Mouse (Mus musculus): Measurements from ENCODE around the gene Mkrn2.
"Not testable (repeated sequence)": the region's sequence is repeated elsewhere in the genome, so short reads cannot be mapped to it uniquely, and the experiment has no call there.

Mkrn2 gene

DNA sequence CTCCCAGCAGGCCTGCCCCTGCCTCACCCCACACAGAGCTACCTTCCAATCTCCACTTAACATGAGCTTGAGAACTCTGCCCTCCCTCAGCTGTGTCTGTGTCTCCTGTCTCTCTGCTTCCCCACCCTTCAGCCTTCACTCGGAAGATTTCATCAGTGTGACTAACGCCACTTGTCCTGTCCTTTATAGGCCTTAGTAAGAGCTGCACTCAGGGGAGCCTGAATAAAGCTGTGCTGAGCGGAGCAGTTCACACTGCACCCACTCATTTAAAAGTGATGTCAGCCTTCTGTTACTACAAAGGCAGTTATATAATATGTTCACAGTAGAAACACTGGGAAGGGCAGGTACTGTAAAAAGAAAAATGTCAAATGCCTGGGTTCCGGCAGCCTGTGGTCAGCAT is 5.7 kb downstream of the Mkrn2 start:
- in situ Hi-C loops (cut with MboI, MseI), result loop anchor here (10.0 kb wide), 1 partner anchor 167 kb away; the partner anchor contains the start of gene Cand2

DNA sequence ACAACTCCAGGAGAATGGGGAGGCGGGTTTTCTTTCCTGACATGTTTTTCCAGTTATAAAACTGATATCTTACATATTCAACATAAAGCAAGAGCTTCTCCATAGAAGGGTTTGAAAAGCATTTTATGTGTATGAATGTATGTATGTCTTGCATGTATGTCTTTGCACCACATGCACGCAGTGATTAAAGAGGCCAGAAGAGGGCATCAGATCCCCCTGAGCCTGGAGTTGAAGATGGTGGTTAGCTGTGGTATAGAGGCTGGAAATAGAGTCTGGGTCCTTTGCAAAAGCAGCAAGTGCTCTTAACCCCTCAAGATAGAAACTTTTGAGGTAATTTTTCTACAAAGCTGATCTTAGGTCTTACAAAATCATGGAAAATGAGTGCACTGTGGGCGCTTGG is 7.4 kb downstream of the Mkrn2 start:
- in situ Hi-C loops (cut with MboI, MseI), result loop anchor here (10.0 kb wide), 1 partner anchor 166 kb away; the partner anchor contains the start of gene Cand2

DNA sequence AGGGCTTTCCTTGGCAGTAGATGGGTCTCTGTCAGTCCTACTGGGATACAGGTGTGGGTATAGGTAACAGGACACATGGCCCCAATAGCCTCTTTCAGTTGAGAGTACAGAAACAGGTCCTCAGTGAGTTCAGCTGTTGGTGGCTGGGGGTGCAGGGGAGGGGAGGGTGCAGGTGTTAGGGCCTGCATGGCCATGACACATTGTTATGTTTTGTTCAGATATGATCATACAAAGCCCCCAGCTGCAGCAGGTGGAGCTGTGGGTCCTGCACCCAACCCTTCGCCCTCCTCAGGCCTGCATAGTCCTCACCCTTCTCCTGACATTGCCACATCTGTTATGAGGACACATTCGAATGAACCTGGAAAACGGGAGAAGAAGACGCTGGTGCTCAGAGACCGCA is 8.6 kb downstream of the Mkrn2 start:
- in situ Hi-C loops (cut with MboI, MseI), result loop anchor here (5.0 kb wide), 1 partner anchor 107 kb away; no protein-coding TSS in a partner anchor

DNA sequence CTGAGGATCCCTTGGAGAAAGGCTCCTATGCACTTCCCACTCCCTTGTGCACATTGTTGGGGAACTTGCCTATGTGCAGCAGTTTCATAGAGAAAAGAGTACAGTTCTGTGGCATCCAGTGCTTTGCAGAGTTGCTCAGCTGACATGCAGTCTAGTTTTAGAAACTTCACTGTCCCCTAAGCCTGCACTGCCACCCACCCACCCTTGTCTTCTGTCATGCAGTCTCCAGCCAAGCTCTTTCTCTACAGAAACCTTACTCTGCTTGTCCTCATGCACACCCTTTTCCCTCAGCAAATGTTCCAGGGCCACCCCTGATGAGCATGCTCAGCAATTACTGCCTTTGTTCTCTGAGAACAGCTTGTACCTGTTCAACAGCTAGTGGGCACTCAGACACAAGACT is 12.1 kb downstream of the Mkrn2 start:
- in situ Hi-C loops (cut with MboI, MseI), result loop anchor here (5.0 kb wide), 1 partner anchor 104 kb away; no protein-coding TSS in a partner anchor

DNA sequence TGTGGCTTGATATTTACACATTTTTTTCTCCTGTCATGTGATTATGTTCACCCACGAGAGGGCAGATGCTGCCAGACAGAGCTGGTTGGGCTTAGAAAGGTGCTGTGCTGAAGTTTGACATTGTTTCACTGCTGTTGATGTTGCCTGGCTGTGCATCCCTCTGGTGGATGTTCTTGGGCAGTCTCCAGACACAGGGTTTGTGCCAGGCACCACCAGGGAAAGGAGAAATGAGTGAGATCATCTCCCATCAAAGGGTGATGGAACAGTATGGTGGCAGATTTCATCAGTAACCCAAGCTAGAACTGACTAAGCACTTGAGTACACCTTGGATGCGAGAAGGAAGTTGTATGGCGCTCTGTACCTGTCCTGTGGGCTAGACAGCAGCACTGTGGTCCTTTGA is 14.3 kb downstream of the Mkrn2 start:
- in situ Hi-C loops (cut with MboI, MseI), result no loop called here

DNA sequence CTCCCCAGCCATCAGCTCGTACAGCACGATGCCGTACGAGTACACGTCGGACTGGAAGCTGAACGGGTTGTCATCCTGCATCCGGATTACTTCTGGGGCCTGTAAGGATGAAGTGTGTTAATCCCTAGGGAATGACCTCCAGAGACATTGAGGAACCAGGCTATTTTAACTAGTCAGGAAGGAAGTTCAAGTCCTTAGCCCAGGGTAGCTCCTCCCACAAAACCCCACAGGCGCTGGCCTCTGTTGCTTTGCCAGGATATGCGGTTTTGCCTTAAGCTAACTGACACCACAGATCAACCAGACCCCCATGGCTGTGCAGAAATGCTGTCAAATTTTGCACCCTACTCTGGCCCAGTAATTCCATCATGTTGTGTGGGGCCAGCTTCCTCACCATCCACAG is 18.1 kb downstream of the Mkrn2 start:
- in situ Hi-C loops (cut with MboI, MseI), result no loop called here

DNA sequence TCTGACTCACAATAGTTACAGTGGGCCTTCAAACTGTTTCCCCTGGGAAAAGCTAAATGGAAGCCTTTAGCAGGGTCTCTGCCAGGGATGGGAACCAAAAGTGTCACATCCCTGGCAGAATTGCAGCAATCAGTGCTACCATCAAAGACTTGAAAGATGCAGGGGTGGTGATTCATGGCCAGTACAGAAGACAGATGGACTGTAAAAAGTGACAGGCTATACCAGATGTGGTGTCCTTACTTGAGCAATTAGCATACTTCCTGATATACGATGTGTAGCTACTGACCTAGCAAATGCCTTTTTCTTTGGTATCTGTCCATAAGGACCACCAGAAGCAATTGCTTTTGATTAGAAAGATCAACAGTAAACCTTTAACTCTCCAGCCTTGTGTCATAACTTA is 19.2 kb downstream of the Mkrn2 start:
- in situ Hi-C loops (cut with MboI, MseI), result no loop called here

DNA sequence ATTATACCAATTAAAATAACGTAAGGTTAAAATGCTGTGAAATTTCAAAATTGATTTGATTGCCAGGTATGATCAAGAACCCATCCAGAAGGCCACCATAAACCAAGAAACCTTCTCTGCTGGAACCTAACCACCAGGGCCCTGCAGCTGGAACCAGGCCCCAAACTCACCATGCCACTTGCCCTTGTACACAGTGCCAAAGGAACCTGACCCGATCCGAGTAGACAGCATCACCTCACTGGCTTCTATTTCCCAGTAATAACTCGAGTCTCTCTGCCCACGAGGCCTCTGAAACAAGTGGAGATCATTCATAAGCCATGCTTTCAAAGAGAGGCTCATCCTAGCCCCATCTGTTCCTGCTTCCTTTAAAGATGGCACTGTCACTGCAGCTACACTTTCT is 24.4 kb downstream of the Mkrn2 start:
- in situ Hi-C loops (cut with MboI, MseI), result no loop called here

DNA sequence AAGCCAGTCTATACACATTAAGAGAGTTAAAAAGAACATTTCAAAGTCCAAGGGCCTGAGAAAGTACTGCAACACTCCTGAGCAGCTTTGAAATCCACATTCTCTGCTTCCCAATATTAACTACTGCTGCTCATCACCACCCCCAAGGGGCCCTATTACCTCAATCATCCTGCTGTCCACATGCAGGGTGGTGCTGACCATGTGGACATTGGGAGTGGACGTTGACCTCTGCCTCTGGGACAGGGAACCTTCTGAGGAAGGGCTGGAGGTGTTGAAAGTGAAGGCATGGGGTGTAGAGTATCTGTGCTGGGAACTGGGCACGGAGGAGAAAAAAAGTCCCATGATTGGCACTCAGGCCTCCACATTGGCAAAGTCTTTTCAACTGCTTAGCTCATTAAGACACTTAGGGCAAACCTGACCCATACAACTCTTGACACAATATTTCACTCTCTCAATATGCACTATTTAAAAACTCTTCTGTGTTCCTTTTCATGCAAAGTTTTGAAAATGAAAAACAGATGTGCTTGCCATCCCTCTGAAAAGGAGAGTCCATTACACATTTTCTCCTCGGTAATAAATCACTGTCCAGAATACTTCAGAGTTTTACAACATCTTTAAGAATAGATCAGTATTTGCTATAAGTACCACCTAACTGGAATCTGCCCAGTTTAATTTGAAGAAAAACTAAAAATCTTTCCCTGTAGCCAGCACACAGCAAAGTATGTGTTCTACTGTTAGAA is 29.5 kb downstream of the Mkrn2 start:
- in situ Hi-C loops (cut with MboI, MseI), result no loop called here

DNA sequence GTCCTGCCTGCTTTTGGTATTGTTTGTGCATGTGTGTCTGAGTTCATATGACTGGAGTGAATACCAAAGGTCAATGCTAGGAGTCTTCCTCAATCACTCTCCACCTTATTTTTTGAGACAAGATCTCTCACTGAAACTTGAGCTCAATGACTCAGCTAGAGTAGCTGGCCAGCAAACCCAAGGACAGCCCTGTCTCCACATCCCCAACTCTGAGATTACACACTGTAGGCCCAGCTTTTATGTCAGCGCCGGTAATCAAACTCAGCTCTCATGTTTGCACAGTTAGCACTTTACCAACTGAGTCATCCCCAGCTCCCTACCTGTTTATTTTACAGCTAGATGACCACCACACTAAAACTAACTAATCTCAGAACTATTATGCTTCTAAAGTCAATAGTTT is 32.3 kb downstream of the Mkrn2 start:
- in situ Hi-C loops (cut with MboI, MseI), result no loop called here

DNA sequence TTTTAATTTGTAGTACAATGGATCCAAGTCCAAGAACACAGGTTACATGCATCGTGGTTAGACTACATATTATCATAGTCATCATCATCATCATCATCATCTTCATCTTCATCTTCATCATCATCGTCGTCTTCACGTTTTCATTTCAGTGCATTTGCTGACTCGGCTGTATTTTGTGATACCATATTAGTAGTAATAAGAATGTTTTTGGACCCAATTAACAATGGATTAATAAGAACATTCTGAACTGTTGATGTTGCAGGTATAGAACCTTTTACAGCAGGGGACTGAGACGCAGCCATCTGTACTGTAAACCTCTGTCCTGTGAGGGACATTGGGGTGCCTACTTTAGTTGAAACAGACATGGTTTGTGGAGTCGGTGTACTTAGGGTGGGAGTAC is 36.5 kb downstream of the Mkrn2 start:
- in situ Hi-C loops (cut with MboI, MseI), result not testable (repeated sequence)

DNA sequence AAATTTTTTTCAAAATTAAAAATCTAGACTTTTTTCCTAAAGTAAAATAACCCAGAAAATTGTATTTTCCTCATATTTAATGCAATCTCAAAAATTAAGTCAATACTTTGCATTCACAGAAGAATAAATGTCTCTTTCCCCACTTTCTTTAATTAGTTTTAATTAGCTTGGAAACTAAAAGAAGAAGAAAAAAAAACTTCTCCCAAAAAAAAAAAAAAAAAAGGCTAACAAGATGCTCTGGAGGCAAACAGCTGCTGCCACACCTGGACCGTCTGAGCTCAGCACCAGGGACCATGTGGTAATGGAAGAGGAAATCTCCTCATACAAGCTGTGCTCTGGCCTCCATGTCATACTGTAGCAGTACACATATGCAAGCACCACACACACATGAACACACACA is 41.6 kb downstream of the Mkrn2 start:
- in situ Hi-C loops (cut with MboI, MseI), result no loop called here

DNA sequence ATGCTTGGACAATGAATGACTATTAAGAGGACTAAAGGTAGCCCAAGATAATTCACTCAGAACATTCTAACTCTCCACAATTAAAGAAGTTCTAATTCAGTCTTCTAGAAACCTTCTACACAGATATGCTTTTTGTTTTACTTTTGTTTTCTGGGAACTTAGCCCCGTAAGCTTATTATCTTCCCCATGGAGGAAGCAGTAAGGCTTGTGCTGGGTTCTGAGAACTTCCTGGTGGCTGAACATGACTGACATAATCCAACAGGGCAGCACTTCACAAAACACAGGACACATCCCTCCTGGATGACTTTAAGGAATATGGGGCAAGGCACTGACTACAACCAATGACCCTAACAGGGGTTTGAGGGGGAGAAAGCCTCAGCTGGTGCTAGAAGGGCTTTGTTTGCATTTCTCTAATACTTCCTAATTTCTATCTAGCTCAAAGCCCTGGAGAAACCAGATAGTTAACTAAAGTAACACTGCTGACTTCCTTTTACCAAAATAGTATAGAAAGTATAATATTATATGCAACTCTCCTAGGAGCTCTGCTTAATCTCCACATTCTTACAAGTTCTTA is 48.2 kb downstream of the Mkrn2 start:
- in situ Hi-C loops (cut with MboI, MseI), result loop anchor here (10.0 kb wide), 1 partner anchor 1705 kb away; no protein-coding TSS in a partner anchor

DNA sequence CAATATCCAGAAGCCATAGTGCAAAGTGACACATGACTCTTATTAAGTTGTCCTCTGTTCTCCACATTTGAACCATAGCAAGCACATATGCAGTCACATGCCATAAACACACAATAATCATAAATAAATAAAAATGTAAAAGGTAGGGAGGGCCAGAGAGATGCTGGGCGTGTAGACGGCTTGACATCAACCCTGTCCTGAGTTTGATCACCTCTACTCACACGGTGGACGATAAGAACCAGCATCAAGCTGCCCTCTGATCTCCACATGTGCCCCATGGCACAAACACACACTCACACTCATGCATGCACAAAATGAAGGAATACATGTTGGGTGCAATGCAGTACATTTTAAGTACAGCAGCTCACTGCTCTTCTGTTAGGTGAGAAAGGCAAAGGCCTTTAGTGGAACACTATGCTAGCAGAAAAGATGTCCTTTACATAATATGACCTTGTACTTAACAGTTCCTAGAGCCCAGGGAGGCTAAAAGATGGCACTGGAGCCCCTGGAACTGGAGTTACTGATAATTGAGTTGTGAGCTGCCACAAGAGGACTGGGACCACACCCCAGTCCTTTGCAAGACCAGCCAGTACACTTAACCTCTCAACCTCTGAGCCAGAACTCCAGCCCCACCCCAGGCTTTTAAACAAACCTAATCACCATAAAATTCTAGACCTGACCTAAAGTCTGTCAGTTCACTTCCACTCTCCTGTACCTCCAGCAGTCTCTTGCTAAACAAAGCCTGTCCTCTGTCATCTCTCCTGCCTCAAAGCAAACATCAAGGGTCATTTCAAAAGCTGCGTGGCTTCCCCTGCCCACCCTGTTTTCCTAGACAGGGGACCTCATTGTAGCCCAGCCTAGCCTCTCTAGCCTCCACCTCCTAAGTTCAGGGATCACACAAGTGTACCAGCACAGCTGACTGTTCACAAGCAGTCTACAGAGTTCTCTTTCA is 49.0 kb downstream of the Mkrn2 start:
- in situ Hi-C loops (cut with MboI, MseI), result loop anchor here (10.0 kb wide), 1 partner anchor 1706 kb away; no protein-coding TSS in a partner anchor

DNA sequence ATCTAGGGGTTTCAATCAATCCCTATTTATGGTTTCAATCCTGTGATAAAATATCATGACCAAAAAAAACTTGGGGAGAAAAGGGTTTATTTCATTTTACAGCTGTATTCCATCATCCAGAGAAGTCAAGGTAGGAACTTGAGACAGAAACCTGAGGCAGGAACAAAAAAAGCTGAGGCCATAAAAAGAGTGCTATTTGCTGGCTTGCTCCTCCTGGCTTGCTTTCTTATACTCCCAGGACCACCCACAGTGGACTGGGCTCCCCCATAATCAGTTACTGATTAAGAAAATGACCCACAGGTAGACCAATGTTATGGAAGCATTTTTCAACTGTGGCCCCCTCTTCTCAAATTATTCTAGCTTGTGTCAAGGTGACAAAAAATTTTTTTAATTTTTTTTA is 50.0 kb downstream of the Mkrn2 start:
- in situ Hi-C loops (cut with MboI, MseI), result loop anchor here (10.0 kb wide), 1 partner anchor 1707 kb away; no protein-coding TSS in a partner anchor

DNA sequence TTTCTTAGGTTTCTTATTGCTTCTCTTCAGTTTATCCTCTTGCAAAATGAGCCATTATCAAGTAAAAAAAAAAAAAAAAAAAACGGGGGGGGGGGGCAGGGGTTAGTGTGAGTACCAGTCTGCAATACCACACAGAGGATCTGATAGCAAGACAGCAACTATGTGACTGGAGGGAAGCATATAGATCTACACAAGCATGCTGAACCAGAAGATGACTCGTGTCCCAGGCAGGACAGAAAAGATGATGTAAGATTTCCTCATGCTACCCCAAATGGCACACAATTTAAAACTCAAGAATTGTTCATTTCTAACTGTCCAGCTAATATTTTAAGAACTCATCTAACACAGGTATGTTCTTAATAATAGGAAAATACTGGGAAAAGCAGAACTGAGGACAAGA is 52.2 kb downstream of the Mkrn2 start:
- in situ Hi-C loops (cut with MboI, MseI), result loop anchor here (10.0 kb wide), 1 partner anchor 1709 kb away; no protein-coding TSS in a partner anchor

DNA sequence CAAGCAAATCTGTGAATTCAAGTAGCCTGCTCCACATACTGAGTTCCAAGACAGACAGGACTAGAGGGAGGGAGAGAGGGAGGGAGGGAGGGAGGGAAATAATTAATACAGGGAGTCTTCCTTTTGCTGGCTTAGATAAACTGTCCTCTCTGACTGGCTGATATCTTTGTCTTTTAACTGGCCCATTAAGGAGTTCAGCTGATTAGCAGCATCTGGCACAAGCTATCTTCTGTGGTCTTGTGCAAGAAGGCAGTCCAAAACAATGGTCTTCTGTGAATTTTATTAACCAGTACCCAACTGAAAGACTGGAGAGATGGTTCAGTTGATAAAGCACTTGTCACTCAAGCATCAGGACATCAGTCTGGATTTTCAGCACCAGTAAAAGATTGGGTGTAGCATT is 57.1 kb downstream of the Mkrn2 start:
- in situ Hi-C loops (cut with MboI, MseI), result loop anchor here (10.0 kb wide), 1 partner anchor 1714 kb away; no protein-coding TSS in a partner anchor

DNA sequence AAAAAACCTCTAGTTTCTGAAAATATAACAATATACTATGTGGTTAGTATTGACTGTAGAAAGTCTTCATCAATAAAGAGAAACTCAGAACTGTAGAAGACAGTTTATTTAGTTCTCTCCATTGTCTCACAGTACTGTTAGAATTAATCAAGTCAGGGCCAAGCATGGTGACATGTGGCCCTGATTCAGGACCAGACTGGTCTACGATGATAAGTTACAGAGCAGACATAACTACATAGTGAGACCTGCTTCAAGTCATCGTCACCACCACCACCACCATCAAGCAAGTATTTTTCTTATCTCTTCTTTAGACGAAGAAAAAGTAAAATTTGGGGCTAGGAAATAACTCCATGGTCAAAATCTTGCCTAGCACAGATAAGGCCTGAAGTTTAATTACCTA is 62.6 kb downstream of the Mkrn2 start:
- in situ Hi-C loops (cut with MboI, MseI), result no loop called here

DNA sequence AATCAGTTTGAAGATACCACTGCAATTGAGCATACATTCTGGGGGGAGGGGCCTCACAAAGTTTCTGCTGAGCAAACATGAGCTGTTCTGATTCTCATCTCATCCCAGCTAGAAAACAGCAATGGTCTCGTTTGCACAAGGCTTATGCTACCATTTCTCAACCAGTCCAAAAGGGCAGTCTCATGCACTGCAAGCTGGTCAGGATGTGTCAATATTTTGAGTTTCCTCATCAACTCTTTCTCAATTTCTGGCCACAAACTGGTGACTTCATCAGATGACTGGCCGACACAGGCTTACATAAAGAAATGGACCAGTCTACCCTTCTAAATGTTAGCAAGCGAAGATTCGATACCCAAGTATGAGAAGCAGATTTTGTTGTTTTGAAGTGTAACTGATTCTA is 64.9 kb downstream of the Mkrn2 start:
- in situ Hi-C loops (cut with MboI, MseI), result no loop called here

Measured in regulatory T cell (primary cell).